Mouse (Mus musculus) cerebellum, adult 18-20 months (tissue): ENCODE results near the gene Prim1.

Experiments used
- DNase-seq, 2 experiments: peaks; one replicate each; pipeline ENCODE4 v3.0.0; 2021

Prim1 gene

GRCm38 (mm10) chr10:128015068-128015934 is at the start of gene Prim1:
Gene Prim1, plus strand, starts transcription at chr10:128015168.
- peak; percentile 88 to 91 for DNase-seq

DNA sequence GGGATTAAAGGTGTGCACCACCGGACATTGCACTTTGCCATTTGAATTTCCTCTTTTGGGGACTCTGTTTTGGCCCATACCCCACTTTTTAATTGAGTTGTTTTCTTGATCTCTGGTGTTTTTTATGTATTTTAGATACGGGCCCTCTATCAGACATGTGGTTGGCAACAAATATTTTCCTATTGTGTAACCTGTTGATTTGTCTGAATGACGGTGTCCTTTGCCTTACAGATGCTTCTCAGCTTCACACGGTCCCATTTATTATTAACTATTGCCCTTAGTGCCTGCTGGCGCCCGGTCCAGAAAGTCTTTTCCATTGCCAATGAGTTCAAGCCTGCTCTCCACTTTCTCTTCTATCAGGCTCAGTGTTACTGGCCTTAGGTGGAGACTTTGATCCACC is 48.5 kb upstream of the Prim1 start:
- DNase-seq = no peak

DNA sequence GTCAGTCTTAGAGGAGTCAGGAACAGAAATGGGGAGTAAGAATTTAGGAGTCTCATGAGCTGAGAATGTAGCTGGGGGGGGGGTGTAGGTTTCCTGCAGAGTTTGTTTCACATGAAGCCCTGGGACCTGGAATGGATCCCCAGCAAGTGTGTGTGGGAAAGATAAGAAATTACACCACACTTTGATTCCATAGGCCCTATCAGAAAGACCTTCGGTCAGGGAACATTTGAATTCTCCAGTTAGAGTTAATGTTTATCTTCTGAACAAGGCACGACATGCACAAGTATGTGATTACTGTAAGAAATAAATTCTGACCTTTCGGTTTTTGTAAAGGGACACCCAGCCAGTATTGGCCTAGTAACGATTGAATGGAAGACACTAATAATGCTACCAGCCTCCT is 45.1 kb upstream of the Prim1 start:
- DNase-seq = no peak

DNA sequence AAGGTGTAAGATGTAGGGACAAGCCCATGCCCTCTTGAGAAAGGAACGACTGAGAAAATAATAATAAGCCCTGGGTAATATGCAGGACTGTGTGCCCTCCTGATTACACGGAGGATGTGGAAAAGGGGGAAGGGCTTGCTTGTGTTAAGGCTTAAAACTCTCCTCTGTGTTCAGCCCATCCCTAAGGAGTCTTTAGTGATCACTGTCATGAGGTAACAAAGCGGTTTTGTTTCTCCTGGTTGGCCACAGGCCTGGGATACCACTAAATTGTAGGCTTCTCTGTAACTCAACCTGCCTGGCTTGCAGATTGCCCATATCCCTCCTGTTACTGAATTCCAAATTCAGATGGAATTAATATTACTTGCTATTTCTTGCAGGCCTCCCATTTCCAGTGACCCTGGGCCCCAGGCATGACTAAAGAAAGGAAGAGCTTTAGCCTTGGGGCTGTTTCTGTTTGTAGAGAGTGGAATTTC is 44.6 kb upstream of the Prim1 start:
- no peak for DNase-seq

GRCm38 (mm10) chr10:127971135-127971534 is 43.8 kb upstream of the Prim1 start:
- no peak for DNase-seq

GRCm38 (mm10) chr10:127974062-127974461 is 40.9 kb upstream of the Prim1 start:
- no peak for DNase-seq

- no peak for DNase-seq
Measured at GRCm38 (mm10) chr10:127975503-127975902, 39.5 kb upstream of the Prim1 start.

DNA sequence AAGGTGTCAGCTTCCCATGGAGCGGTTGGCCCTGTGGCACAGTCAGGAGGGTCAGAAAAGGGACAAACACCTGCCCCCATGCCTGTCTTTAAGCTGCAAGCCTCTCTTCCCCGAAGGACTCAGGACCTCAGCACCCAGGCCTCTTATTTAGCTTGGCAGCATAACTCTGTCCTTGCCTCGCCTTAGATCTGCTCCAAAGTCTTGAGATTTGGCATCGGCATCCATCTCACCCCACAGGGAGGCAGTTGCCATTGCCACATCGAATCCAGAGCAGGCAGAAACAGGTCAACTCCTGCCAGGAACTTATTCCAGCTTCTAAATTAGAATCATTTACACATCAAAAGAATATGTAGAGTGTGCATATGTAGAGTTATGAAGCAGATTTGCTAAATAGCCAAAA is 30.3 kb upstream of the Prim1 start:
- no peak for DNase-seq

DNA sequence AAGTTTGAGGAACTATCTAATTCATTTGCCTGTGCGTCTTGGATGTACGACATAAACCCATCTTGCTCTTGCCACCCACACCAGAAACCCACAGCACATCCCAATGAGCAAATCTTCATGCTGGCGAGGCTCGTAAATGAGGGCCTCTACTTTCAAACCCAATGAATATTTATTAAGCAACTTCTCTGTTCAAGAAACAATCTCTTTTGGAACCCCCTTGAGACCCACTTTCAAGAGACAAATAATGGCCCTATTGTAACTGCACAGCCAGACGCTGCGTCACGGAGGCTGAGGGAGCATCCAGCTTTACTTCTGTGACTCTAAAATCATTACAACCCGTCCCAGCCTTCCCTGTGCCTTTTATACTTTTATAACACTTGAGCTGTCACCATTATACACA is 29.4 kb upstream of the Prim1 start:
- DNase-seq = no peak

DNA sequence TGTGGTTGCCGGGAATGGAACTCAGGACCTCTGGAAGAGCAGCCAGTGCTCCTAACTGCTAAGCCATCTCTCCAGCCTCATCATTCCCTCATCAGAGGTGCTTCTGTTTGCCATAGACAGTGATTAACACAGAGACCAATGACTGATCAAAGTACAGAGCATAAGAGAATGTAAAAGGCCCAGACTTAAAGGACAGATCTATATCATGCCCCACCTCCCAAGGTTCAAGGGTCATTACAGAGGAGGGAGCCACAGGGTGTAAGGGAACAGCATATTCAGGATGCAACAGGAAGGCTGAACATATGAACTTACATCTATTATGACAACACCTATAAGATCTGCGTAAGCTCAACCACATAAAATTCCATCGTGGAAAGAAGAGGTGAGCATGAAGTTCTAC is 18.3 kb upstream of the Prim1 start:
- DNase-seq = no peak

GRCm38 (mm10) chr10:127998260-127998659 is 16.7 kb upstream of the Prim1 start:
- DNase-seq = no peak

GRCm38 (mm10) chr10:128003281-128003801 is 11.6 kb upstream of the Prim1 start:
- DNase-seq = no peak

- no peak for DNase-seq
Measured at GRCm38 (mm10) chr10:128004918-128005317, 10.1 kb upstream of the Prim1 start.

- DNase-seq = no peak
Measured at GRCm38 (mm10) chr10:128005479-128005878, 9.5 kb upstream of the Prim1 start.

DNA sequence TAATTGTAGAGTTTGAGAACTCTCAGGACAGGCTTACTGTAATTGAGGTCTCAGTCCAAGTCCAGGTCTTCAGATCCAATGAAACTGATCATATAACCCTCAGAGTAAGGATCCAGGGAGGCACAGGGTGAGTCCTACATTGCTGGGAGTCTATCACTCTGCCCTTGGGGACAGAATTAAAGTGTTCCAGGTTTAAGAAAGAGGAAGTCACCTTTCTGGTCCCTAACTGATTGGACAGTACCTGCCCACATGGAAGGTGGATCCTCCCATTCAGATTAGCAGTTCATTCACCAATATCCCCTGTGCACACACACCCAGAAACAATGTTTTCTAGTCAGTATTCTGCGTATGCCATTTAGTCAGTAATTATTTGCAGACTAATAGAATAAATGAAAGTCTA is 7.5 kb upstream of the Prim1 start, which contains the start of gene Hsd17b6:
Gene Hsd17b6 (minus strand): TSS at position 166 of the 400 bp plus-strand sequence.
- DNase-seq = no peak

GRCm38 (mm10) chr10:128008207-128008889 is 6.6 kb upstream of the Prim1 start:
- DNase-seq = peak; percentile 68 to 77

GRCm38 (mm10) chr10:128009735-128010134 is 5.2 kb upstream of the Prim1 start:
- no peak for DNase-seq

DNA sequence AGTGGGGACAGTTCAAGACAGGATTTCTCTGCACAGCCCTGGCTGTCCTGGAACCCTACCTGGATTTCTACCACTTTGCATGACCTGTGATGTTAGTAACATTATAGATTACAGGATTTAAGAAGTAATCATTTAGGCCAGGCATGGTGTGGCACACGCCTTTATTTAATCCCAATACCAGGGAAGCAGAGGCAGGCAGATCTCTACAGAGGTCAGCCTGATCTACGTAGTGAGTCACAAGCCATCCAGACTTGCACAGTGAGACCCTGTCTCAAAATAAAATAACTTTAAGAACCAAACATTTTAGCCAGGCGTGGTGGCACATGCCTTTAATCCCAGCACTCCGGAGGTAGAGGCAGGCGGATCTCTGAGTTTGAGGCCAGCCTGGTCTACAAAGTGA is 7.2 kb downstream of the Prim1 start:
- no peak for DNase-seq

DNA sequence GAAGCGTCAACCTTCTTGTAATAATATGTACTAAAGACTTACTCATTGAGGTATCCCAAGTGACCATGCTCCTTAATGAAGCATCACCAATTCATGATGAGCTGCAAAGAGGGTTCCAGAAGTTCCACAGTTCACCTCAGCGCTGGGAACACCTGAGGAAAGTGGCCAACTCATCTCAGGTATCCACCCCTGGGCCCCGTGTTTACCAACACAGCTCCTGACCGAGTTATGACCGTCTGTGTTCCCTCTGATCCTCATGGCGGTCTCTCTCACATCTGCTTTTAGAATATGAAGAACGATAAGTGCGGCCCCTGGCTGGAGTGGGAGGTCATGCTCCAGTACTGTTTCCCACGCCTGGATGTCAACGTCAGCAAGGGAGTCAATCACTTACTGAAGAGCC is 8.5 kb downstream of the Prim1 start:
- DNase-seq = no peak

- DNase-seq = no peak
Measured at GRCm38 (mm10) chr10:128029931-128030330, 15.0 kb downstream of the Prim1 start.

DNA sequence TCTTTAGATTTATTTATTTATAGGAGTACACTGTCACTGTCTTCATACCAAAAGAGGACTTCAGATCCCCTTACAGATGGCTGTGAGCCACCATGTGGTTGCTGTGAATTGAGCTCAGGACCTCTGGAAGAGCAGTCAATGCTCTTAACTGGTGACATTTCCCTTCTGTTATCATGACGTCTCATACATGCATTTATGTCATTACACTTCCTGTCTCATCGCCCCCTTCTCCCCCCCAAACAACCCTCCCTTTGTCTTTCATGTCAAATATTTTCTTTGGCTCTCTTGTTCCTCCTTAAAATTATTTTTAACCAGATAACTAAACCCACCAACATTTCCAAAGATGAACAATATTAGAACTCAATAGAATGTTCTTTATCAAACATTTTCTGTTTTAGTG is 15.9 kb downstream of the Prim1 start:
- no peak for DNase-seq

DNA sequence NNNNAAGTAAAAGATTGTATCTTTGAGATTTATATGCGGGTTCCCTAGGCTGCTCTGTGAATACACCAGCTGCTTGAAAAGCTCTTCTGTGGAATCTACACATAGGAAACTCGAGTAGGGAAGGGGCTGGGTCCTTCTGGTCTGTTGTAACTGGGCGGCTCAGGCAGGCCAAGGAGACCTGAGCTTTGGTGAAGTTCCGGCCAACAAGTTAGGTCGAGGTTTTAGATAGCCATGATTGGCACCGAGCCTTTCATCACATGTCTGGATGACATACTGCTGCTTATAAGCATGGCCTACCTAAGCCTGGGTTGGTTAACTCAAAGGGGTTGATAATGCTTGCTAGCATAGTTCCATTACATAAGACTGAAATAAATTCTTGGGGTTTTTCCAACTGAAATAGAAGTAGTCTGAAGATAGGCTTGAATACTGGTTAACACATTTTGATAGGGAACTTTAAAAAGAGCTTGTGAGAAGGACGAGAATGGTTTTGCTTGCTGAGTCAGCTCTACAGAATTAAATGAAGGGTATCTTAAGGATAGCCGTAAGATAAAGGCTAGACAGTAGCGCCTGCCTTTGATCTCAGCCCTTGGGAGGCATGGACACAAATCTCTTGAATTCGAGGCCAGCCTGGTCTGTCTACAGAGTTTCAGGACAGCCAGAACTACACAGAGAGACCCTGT is 21.9 kb downstream of the Prim1 start:
- peak; percentile 36 to 45 for DNase-seq

GRCm38 (mm10) chr10:128037921-128038320 is 23.0 kb downstream of the Prim1 start:
- DNase-seq = no peak
